Mouse (Mus musculus): ENCODE results near the gene Ilf3.

DNA sequence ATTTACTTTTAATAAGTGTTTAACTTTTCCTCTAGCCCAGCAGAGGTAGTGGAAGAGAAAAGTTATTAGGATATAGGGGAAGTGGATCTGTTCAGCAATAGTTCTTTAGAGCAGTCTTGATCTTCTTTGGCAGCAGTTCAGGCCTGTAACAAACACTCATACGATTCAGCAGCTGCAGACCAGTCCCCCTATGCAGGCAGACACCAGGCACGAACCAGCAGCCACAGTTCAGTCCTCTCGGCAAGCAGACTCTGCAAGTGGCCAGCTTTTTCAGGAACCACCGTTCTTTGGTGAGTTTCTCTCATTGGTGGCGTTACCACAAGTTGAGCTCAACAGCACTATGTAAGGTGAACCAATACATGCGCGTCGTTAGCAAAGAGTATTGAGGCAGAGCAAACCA, 31.2 kb upstream of the Ilf3 start:
- TF ChIP-seq CTCF (IDR thresholded peaks at IDR 0.05; ENCODE audit: borderline replicate concordance, insufficient read depth, low read length) (no peak), POLR2A (IDR thresholded peaks at IDR 0.05; ENCODE audit: low read depth, low read length) (no peak)
